Comparison of ENCODE assay signal across 21 mouse cellular contexts in the genomic region with DNA sequence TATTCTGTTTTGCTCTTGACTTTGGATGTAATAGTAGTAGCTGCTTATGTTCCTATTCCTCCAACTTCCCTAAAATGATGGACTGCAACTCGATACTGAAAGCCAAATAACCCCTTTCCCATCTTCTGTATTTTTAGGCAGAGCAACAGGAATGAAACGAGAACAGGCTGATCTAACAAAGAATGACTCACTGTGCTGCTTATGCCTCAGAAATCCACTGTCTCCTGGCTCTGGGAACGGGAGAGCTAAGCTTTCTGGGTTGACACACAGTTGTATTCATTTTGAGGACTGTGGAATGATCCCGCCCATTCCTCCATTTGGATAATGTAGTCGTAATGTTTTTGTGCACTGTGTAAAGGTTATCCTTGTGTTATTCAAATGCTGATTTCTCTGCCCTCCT.
"Had no signal": no experiment of that assay in that cellular context is flagged by ENCODE, and none has a peak within 500 bp of the region (broad histone marks: within the 10 kb centered on the region; RNA-seq: fewer than 3 reads in every experiment).

No protein-coding gene starts in this region.

- H3K4me3 ChIP-seq: layer of hippocampus, adult 2 months; left cerebral cortex, adult 2 months; limb, embryonic 10.5 days; limb, embryonic 13.5 days; liver, embryonic 12.5 days; liver, embryonic 15.5 days; lung, embryonic 15.5 days; megakaryocyte, embryonic 14.5 days; midbrain, embryonic 10.5 days; midbrain, embryonic 13.5 days had no signal

- H3K36me3 ChIP-seq: limb, embryonic 10.5 days; limb, embryonic 13.5 days; liver, embryonic 12.5 days; liver, embryonic 15.5 days; lung, embryonic 15.5 days; midbrain, embryonic 10.5 days; midbrain, embryonic 13.5 days had no signal

- DNase-seq: kidney, adult 18-20 months; kidney, adult 9 months; kidney, postnatal 14 days; kidney, postnatal 4 days; layer of hippocampus, postnatal 36 days; liver; lung, adult 18-20 months; lung, postnatal 10 days; lung, postnatal 36 days; thymus, adult 18-20 months; thymus, postnatal 36 days had no signal

- H3K27me3 ChIP-seq: limb, embryonic 13.5 days; liver, embryonic 12.5 days; liver, embryonic 15.5 days; lung, embryonic 15.5 days; megakaryocyte, embryonic 14.5 days had no signal

- H3K27ac ChIP-seq: layer of hippocampus, adult 2 months; left cerebral cortex, adult 2 months; limb, embryonic 10.5 days; limb, embryonic 13.5 days; liver, embryonic 12.5 days; liver, embryonic 15.5 days; lung, embryonic 15.5 days; midbrain, embryonic 10.5 days; midbrain, embryonic 13.5 days had no signal

- H3K9ac ChIP-seq: limb, embryonic 13.5 days; liver, embryonic 12.5 days; liver, embryonic 15.5 days; lung, embryonic 15.5 days; midbrain, embryonic 13.5 days had no signal

- H3K4me1 ChIP-seq: limb, embryonic 10.5 days; limb, embryonic 13.5 days; liver, embryonic 12.5 days; liver, embryonic 15.5 days; lung, embryonic 15.5 days; megakaryocyte, embryonic 14.5 days had no signal
